Mouse (Mus musculus) ES-CJ7 (cell line): ENCODE data around the gene Slc35b2.
A peak's percentile ranks its signal among the peaks of the same experiment; 100 is the strongest.

Experiments used
- DNase-seq: peaks from one replicate; pipeline ENCODE4 v3.0.0; 2011; ENCODE audit warnings: low read depth, low spot score

Gene Slc35b2

DNA sequence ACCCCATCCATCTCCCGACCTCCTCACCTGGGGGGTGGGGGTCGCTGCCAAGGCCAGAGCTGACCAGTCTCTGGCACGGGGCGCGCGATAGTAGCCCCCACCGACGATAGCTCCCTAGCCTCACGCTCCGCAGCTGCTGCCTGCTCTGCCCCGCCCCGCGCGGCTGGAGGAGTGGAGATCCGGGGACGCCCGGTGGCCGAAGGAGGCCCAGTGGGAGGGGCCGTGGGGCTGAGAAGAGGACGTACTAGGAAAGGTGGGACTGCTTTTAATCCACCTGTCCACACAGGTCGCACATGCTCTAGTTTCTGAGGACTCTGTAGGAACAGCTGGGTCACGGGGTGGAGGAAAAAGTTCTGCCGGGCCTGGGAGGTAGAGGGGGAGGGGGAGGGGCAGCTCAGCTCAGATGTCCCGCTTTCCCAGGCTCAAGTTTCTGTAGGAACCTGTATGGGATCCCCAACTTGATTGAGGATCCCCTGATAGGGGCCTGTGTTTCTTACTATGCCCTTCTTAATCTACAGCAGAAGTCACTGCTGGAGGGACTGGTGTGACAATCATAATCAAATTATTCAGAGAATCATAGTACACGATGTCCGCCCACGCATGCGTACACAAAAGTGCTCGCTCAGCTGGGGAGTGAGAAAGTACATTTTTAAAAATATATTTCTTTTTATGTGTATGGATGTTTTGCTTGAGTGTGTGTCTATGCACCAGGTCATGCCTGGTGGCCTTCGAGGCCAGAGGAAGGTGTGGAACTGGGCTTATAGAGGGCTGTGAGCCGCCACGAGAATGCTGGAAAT is 36.0 kb downstream of the Slc35b2 start, which contains the start of gene Slc29a1:
TSS of gene Slc29a1 (minus strand) at position 161 of the 797 bp plus-strand sequence.
- DNase-seq = peak; percentile 85

DNA sequence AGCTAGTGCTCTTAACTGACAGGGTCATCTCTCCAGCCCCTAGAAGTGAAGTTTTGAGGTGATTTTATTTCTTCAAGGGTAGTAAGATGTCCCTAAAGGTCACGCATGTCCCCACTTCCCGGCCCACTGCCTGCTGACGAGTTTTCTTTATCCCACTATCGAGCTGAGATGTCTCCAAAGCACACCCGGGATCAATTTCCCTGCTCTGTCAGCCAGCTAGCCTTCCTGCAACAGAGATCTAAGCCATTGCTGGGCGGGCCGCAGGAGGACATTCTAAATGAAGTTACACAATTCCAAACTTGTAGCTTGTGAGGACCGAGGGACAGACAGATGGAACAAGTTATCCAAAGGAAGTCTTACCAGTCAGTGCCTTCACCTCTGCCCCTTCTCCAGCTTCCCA is 36.6 kb downstream of the Slc35b2 start:
- DNase-seq = no peak

DNA sequence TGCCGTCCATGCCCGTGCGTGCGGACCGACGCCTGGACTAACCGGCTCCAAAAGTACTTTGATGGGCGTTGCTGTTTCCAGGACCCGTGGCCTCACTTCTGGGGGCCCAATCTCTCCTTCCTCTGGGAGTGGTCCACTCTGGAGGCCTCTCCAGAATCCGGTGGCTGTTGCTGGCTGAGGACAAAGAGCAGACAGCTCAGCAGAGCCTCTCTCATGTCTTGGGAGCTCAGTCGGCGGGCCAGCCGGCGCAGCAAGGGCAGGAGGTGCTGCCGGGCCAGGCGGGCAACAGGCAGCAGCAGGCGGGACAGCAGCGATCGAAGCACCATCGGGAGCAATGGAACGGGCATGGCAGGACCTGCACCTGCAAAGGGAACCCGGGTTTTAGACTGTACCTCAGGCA is 37.7 kb downstream of the Slc35b2 start:
- DNase-seq = no peak

DNA sequence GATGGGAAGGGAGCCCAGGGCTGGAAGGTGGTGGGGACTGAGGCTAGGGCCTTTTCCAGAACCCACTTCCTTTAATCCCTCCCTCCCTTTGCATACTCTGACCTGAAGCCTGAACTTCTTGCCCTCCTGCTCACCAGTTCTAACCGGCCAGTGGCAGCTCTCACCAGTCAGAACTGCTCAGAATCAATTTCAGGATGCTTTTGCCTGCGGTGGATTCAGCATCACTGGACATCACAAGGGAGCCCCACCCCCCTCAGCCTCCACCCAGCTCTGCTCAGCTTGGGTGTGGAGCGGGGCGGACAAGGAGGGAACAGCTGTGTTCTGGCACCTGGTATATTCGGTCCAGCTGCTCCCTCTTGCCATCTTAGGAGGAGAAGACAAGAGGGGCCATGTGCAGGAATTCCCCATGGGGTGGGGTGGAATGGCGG is 38.2 kb downstream of the Slc35b2 start, which contains the start of gene Mymx:
TSS of gene Mymx (minus strand) at position 226 of the 428 bp plus-strand sequence.
- peak; percentile 100 for DNase-seq

DNA sequence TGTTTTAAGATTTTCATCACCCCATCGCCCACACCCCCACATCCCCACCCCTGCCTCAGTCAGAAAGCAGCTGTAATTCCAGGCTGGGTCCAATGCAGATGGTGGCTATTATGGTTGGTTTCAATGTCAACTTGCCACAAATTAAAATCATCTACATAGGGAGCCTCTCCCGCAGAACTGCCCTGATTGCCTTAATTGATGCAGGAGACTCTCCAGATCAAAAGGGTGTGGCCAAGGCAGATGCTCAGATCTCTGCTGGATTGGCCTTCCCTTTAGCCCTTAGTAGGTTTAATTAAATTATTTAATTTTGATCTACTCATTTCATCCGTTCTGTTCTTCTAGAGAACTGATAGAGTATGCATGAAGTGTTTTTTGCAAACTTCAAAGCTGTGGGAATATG is 39.3 kb downstream of the Slc35b2 start:
- peak; percentile 53 for DNase-seq

DNA sequence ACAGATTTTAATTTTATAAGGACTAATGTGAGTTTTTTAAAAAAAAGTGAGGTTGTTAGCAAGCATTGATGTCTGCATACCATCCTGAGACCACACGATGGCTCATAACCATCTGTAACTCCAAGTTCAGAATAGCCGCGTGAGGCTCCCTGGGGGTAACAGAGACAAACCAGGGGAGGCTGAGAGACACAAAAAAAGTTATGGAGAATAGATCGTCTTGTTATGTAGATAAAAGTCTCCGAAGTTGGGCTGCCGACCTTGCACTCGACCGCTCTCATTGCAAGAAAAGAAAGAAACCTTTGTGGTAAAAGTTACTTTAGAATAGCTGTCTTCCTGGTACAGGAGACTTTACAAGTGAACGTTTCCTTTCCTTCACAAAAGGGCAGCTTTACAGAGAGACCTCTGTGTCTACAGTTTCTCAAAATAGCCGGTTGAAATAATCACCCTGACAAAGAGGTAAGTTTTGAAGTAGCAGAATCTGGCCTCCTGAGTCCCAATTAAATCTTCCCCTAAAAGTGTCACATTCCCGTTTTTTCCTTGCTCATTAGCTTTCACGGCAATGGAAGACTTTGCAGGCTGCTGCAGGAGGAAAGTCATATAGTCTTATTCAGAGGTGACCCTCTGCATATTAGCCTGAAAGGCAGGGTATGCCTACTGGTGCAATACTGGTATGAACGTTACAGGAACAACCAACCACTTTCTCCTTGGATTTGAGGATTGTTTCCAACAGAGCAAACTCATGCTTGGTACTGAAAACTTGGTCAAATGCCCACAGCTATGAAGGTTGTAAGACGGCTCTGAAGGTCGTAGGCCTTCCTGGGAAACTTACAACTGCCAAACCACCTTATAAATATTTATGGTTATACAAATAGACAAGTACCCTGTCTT is 43.6 kb downstream of the Slc35b2 start:
- peak; percentile 93 for DNase-seq

DNA sequence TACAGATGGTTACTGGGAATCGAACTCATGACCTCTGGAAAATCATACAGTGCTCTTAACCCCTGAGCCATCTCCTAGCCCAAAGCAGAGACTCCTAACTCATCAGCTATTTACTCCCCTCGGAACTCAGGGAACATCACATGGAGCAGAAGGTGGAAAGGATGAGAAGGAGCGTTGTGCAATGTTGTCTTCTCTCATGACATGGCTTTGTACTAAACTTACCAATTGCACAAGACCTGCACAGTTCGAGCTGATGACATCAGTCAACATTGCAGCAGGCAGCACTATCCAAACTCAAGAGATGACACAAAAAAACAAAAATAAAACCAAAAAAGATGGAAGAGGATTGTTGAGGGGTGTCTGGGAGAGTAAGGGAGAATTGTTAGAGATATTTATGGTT is 44.7 kb downstream of the Slc35b2 start:
- DNase-seq = no peak

DNA sequence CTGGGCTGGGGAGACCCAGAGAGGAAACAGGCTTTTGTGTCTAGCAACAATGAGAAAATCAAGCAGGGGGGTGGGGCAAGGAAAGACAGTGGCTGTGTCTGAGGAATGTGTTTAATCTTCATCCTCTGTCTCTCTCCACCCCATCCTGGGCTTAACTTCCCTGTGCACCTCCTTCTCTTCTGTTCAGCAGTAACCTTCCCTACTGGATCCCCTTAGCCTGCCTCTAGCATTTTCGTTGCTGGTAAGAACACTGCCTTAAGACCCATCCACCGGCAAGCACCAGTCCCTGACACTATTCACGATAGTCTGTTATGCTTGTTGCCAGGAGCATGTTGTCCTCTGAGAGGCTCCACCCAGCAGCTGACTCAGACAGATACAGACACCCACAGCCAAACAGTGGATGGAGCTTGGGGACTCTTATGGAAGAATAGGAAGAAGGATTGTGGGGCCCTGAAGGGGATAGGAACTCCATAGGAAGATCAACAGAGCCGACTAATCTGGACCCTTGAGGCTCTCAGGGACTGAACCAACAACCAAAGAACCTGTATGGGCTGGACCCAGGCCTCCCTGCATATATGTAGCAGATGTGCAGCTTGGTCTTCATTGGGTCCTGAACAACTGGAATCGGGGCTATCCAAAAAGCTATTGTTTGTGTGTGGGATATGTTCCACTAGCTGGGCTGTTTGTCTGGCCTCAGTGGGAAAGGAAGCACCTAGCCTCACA is 46.6 kb downstream of the Slc35b2 start:
- peak; percentile 86 for DNase-seq

DNA sequence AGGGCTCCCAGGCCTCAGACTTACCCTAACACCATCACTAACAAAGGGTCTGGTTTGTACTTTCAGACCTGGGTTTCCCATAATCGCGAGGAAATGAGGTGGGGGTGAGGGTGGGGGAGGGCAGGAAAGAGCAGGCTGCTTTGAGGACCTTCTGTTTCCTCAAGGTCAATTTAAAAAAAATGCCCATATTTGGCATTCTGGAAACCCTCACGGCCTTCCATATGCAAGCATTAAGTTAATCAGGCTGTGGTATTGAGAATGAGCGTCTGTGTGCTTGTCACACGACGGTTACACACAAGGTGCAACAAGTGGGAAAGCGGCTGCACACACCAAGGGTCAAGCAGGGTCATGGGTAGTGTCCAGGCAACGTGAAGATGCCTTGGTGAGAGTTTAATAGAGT is 48.3 kb downstream of the Slc35b2 start:
- DNase-seq = no peak

DNA sequence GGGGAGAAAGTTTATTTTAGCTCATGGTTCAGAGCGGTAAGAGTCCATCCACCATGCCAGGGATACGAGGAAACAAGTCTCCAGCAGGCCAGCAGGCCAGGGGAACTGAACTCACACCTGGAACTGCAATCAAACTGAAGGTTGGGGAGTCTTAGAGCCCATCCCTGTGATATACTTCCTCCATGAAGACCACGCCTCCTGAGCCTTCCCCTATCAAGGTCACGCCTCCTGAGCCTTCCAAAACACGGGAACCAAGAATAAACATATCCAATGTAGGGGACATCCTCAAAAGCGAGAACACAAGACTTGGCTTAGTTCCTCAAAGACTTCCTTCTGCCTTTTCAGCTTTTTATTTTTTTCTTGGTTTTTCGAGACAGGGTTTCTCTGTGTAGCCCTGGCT is 49.2 kb downstream of the Slc35b2 start:
- peak; percentile 79 for DNase-seq

DNA sequence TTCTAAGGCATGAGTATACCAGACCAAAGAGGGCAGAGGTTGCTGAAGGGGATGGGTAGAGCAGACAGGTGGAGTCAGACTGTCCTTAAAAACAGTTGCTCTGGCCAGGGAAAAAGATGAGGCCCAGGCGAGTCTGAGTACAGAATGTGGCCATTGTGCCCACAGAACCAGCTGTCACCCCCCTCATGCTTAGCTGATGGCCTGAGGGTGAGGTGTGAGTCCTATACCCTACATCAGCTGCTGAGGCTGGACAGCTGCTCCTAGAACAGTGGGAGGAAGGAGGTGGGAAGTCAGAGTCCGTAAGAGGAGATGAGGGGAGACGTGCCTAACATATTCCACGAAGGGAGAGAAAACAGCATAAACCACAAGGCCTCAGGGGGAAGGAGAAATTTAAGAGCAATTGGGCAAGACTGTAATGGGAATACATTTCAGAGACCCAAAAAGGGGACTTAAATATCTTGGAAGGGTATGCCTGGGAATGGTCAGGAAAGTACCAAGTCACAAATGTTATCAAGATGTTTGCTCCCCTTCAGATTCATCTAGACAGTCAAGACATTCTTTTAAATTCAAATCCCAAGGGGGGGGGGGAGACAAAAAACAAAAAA is 52.5 kb downstream of the Slc35b2 start:
- no peak for DNase-seq

DNA sequence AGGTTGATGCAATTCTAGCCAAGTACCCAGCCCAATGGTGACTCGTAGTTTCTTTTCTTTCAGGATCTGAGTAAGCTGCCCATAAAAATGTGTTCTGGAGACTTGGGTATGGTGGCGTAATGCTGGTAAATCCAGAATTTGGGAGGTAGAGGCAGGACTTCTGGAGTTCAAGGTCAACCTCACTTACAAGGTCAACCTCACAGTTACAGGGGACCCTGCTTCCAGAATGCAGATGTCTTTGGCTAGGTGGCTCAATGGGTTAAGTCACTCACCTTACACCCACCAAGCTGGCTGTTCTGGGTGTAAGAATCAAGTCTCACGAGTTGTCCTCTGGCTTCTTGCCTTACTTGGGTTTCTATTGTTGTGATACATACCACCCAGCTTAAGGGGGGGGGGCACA is 53.0 kb downstream of the Slc35b2 start:
- peak; percentile 65 for DNase-seq
